Mouse (Mus musculus): ENCODE results near the gene Cpm. TPM values are rescaled to one million over a fixed set of nuclear protein-coding genes. Genes with fewer than 3 reads are reported as not detected.

The Cpm gene
- polyA plus RNA-seq, 1 experiment from 2014 or later: 43.6 TPM

DNA sequence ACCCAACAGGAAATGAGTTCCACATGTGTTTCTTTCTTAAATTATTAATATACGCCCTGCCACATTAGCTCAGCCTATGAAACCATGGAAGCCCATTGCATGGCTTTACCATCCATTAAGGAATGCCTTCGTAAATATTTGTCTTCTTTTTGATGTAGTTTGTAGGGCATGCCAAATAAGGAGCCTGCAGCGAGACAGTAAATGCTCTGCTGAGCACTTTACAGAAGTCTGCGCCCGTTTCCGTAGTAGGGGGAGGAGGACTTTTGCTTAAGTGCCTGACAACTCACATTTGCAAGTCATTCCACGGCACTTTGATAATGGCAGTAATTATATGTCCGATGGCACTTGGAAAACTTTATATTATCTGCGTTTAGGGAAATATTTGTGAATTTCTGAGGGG lies 37.5 kb upstream of the Cpm start:
- 32% methylated on average over 9 of the region's 9 CpGs for WGBS
- no peak for ATAC-seq (ENCODE audit: low read depth)
- no peak overlapping the region for H3K4me2 ChIP-seq (ENCODE audit: low read depth, low read length)

DNA sequence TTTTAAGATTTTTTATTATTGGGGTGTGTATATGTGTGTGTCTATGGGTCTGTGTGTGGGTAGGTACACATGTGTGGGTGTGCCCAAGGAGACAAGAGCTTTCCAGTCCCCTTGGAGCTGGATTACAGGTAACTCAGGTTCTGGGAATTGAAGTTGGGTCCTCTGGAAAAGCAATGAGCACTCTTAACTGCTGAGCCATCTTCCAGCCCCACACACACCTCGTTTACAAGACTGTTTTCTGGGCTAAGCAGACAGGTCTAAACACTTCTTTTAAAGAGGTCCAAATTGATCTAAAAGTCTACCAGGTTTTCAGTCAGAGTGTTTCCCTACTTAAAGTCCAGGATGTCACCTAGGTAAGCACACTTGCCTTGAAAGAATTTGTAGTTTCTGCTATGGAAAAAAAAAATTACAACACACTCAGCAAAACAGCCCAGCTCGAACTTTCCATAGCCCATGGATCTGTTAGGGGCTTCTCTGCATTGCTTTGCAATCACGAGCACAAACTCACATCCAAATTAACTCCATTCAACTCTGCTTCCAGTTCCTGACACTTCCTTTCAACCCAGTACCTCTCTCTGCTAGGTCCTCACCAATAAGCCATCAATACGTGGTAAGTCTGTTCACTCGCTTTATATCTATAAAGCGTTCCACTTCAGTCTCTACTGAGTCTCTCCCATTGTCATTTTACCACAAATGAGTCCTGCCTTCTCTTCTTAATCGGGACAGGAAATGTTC lies 36.8 kb upstream of the Cpm start:
- DNase-seq (ENCODE audit: low spot score): no peak
- no peaks in the 10 kb centered on the region for H3K27me3 ChIP-seq (replicated peaks; ENCODE audit: control insufficient read depth, insufficient read depth, low read length)
- ATAC-seq (ENCODE audit: low read depth): no peak
- peaks cover 4% of the 10 kb centered on the region; the same call in 1 of the 2 replicates for H3K4me1 ChIP-seq (ENCODE audit: control insufficient read depth, insufficient read depth, low read length)
- 75% methylated on average over 7 of the region's 7 CpGs for WGBS
- no peaks in the 10 kb centered on the region for H3K9me3 ChIP-seq (ENCODE audit: control insufficient read depth, low read length)
- no peak overlapping the region for H3K4me3 ChIP-seq (ENCODE audit: low read depth, low read length)
- no peaks in the 10 kb centered on the region for H3K36me3 ChIP-seq (ENCODE audit: control insufficient read depth, insufficient read depth, low read length)
- no peak overlapping the region for H3K9ac ChIP-seq (ENCODE audit: low read depth, low read length)
- no peak overlapping the region for H3K27ac ChIP-seq (replicated peaks; ENCODE audit: low read depth, low read length)
- no peak overlapping the region for H3K4me2 ChIP-seq (ENCODE audit: low read depth, low read length)

More for the DNA sequence above, 37.5 kb upstream of the Cpm start:
- Histone ChIP-seq H3K27ac (replicated peaks; ENCODE audit: low read depth, low read length) (no peak overlapping the region), H3K27me3 (replicated peaks; ENCODE audit: control insufficient read depth, insufficient read depth, low read length) (no peaks in the 10 kb centered on the region), H3K9me3 (ENCODE audit: control insufficient read depth, low read length) (no peaks in the 10 kb centered on the region), H3K36me3 (ENCODE audit: control insufficient read depth, insufficient read depth, low read length) (no peaks in the 10 kb centered on the region), H3K4me1 (ENCODE audit: control insufficient read depth, insufficient read depth, low read length) (peaks cover 4% of the 10 kb centered on the region; the same call in 1 of the 2 replicates), H3K9ac (ENCODE audit: low read depth, low read length) (no peak overlapping the region), H3K4me3 (ENCODE audit: low read depth, low read length) (no peak overlapping the region)
- no peak for DNase-seq (ENCODE audit: low spot score)

DNA sequence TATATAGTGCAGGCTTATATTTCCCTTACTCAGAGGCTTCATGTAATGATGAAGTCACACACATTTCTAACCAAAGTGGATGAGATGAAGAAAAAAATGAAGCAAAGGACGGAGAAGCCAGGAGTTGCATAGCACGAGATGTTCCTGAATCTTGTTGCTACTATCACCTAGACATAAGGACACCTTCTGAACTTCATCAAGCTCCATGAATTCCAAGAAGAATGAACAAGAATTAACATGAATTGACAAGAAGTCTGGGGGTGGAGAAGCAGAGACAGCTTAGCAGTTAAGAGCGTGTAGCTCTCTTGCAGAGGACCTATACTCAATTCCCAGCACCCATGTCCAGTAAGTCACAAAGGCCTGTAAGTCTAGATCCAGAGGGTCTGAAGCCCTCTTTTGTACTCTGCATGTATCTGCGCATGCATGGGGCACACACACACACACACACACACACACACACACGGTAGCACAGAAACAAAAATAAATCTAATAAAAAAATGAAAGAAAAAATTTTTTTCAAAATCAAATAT lies 36.2 kb upstream of the Cpm start:
- no peak for DNase-seq (ENCODE audit: low spot score)
- no peaks in the 10 kb centered on the region for H3K9me3 ChIP-seq (ENCODE audit: control insufficient read depth, low read length)
- H3K4me2 ChIP-seq (ENCODE audit: low read depth, low read length): no peak overlapping the region
- H3K9ac ChIP-seq (ENCODE audit: low read depth, low read length): no peak overlapping the region
- H3K4me1 ChIP-seq (ENCODE audit: control insufficient read depth, insufficient read depth, low read length): peaks cover 4% of the 10 kb centered on the region; the same call in 1 of the 2 replicates
- 87% methylated on average over 5 of the region's 5 CpGs for WGBS
- H3K27ac ChIP-seq (replicated peaks; ENCODE audit: low read depth, low read length): no peak overlapping the region
- no peak overlapping the region for H3K4me3 ChIP-seq (ENCODE audit: low read depth, low read length)
- no peak for ATAC-seq (ENCODE audit: low read depth)
- H3K27me3 ChIP-seq (replicated peaks; ENCODE audit: control insufficient read depth, insufficient read depth, low read length): no peaks in the 10 kb centered on the region
- no peaks in the 10 kb centered on the region for H3K36me3 ChIP-seq (ENCODE audit: control insufficient read depth, insufficient read depth, low read length)

DNA sequence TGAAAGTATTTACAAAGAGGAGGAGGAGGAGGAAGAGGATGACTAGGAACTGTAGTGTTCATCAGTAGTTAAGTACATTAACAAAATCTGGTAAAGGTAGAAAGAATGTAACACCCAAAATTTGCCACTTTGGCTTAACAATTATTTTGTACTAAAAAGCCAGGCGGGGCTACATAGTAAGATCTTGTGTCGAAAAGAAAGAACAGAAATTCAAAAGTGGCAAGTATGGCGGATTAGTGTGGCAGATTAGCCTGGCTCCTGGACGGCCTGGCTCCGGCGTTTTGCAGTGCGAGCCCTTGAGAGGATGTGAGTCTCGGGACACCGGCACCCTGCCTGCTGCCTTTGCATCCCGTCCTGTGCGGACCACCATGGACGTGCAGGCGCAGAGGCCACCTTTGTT lies 35.4 kb upstream of the Cpm start:
- WGBS: 91% methylated on average over 13 of the region's 13 CpGs
- ATAC-seq (ENCODE audit: low read depth) (no peak), DNase-seq (ENCODE audit: low spot score) (no peak)
- Histone ChIP-seq H3K9me3 (ENCODE audit: control insufficient read depth, low read length) (no peaks in the 10 kb centered on the region), H3K27me3 (replicated peaks; ENCODE audit: control insufficient read depth, insufficient read depth, low read length) (no peaks in the 10 kb centered on the region), H3K4me2 (ENCODE audit: low read depth, low read length) (no peak overlapping the region), H3K27ac (replicated peaks; ENCODE audit: low read depth, low read length) (no peak overlapping the region), H3K9ac (ENCODE audit: low read depth, low read length) (no peak overlapping the region), H3K4me1 (ENCODE audit: control insufficient read depth, insufficient read depth, low read length) (peaks cover 4% of the 10 kb centered on the region; the same call in 1 of the 2 replicates), H3K4me3 (ENCODE audit: low read depth, low read length) (no peak overlapping the region), H3K36me3 (ENCODE audit: control insufficient read depth, insufficient read depth, low read length) (no peaks in the 10 kb centered on the region)

DNA sequence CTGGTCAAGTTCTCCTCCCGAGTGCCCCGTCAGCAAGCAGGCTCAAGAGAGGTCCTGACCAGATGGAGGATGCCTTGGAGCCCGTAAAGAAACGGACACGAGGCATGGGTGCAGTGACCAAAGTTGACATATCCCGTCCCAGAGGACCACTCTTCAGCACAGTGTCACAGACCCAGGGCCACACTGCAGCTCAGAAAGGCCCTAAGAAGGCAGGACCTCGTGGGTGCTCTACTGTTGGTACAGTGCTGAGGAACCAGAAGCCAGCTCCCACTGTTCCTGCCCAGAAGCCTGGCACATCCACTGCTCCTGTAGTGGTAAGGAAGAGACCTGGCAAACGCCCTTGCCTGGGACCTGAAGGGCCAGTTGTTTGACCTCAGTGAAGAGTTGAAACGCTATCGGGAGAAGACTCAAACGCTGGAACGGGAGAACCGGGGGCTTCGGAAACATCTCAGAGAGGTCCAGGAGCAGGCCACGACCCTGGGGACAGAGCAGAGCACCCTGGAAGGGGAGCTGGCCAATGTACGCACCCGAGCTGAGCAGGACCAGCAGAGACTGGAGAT lies 34.9 kb upstream of the Cpm start:
- no peak overlapping the region for H3K9ac ChIP-seq (ENCODE audit: low read depth, low read length)
- H3K4me3 ChIP-seq (ENCODE audit: low read depth, low read length): no peak overlapping the region
- WGBS: 88% methylated on average over 17 of the region's 17 CpGs
- H3K27ac ChIP-seq (replicated peaks; ENCODE audit: low read depth, low read length): no peak overlapping the region
- no peaks in the 10 kb centered on the region for H3K36me3 ChIP-seq (ENCODE audit: control insufficient read depth, insufficient read depth, low read length)
- no peaks in the 10 kb centered on the region for H3K9me3 ChIP-seq (ENCODE audit: control insufficient read depth, low read length)
- ATAC-seq (ENCODE audit: low read depth) (no peak), DNase-seq (ENCODE audit: low spot score) (no peak)
- H3K27me3 ChIP-seq (replicated peaks; ENCODE audit: control insufficient read depth, insufficient read depth, low read length): no peaks in the 10 kb centered on the region
- no peak overlapping the region for H3K4me2 ChIP-seq (ENCODE audit: low read depth, low read length)
- peaks cover 4% of the 10 kb centered on the region; the same call in 1 of the 2 replicates for H3K4me1 ChIP-seq (ENCODE audit: control insufficient read depth, insufficient read depth, low read length)

DNA sequence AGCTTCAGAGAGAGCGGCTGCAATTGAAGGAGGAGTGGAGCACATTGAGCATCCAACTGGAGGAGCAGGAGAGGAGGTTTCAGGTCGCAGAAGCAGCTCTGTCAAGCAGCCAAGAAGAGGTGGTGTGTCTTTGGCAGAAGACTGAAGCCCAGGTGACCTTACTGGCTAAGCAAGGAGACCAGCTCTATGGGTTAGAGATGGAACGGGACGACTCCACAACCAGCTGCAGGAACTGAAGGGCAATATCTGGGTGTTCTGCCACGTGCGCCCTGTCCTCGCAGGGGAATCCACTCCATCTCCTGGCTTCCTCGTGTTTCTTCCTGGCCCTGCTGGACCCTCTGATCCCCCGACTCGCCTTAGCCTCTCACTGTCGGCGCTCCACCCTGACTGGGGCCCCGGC lies 34.4 kb upstream of the Cpm start:
- 88% methylated on average over 12 of the region's 13 CpGs for WGBS
- Histone ChIP-seq H3K9me3 (ENCODE audit: control insufficient read depth, low read length) (no peaks in the 10 kb centered on the region), H3K4me2 (ENCODE audit: low read depth, low read length) (no peak overlapping the region), H3K27ac (replicated peaks; ENCODE audit: low read depth, low read length) (no peak overlapping the region), H3K4me1 (ENCODE audit: control insufficient read depth, insufficient read depth, low read length) (peaks cover 4% of the 10 kb centered on the region; the same call in 1 of the 2 replicates), H3K27me3 (replicated peaks; ENCODE audit: control insufficient read depth, insufficient read depth, low read length) (no peaks in the 10 kb centered on the region), H3K9ac (ENCODE audit: low read depth, low read length) (no peak overlapping the region), H3K36me3 (ENCODE audit: control insufficient read depth, insufficient read depth, low read length) (no peaks in the 10 kb centered on the region), H3K4me3 (ENCODE audit: low read depth, low read length) (no peak overlapping the region)
- ATAC-seq (ENCODE audit: low read depth): no peak
- no peak for DNase-seq (ENCODE audit: low spot score)

DNA sequence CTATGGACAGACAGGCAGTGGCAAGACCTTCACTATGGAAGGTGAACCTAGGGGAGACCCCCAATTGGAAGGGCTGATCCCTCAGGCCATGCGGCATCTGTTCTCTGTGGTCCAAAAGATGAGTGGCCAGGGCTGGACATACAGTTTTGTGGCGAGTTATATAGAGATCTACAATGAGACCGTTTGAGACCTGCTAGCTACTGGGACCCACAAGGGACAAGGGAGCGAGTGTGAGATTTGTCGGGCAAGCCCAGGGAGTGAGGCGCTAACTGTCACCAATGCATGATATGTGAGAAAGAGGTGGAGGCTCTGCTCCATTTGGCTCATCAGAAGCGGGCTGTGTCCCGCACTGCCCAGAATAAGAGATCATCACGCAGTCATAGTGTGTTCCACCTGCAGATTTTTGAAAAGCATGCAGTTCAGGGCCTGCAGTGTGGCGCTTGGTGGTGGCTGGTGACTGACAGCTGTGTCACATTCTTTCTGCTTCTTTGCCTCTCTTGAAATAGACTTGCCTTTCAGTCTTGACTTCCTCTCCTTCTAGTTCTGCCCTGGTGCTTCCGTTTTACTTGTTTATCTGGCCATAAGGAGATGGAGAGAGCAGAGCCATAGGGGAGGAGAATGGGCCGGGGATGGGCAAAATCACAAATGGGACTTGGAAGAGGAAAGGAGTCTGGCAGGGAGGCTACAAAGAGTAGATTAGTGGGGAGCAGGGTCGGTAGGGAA lies 33.7 kb upstream of the Cpm start:
- Histone ChIP-seq H3K27me3 (replicated peaks; ENCODE audit: control insufficient read depth, insufficient read depth, low read length) (no peaks in the 10 kb centered on the region), H3K4me3 (ENCODE audit: low read depth, low read length) (no peak overlapping the region), H3K4me1 (ENCODE audit: control insufficient read depth, insufficient read depth, low read length) (peaks cover 4% of the 10 kb centered on the region; the same call in 1 of the 2 replicates), H3K4me2 (ENCODE audit: low read depth, low read length) (no peak overlapping the region), H3K27ac (replicated peaks; ENCODE audit: low read depth, low read length) (no peak overlapping the region), H3K9me3 (ENCODE audit: control insufficient read depth, low read length) (no peaks in the 10 kb centered on the region), H3K9ac (ENCODE audit: low read depth, low read length) (no peak overlapping the region), H3K36me3 (ENCODE audit: control insufficient read depth, insufficient read depth, low read length) (no peaks in the 10 kb centered on the region)
- 68% methylated on average over 12 of the region's 13 CpGs for WGBS
- ATAC-seq (ENCODE audit: low read depth) (no peak), DNase-seq (ENCODE audit: low spot score) (no peak)

DNA sequence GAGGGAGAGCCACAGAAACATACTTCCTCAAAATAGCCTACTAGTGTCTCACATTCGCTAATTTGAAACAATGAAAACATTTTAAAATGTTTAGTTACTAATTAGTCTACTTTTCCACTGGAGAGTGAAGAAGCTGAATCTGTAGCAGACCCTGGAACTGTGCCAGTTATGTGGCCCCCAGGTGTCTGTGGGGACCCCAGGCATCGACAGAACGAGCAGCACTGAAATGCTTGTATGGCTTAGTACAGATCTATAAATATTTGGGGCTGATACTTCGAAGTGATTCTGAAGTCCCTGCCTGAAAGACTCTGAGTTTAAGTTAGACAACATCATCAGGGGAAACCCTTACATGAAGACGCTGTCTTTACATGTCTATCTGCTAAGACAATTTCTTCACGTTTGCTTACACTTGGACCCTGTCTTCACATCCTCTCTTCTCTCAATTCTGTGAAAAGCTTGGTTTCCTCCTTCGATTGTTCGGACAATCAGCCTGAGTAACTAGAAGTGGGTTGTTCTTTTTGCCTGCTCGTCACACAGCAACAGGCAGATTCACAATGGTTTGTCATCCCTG lies 33.0 kb upstream of the Cpm start:
- WGBS: 75% methylated on average over 9 of the region's 9 CpGs
- no peak for ATAC-seq (ENCODE audit: low read depth)

More for the DNA sequence above, 33.0 kb upstream of the Cpm start:
- DNase-seq (ENCODE audit: low spot score): no peak
- no peak overlapping the region for H3K9ac ChIP-seq (ENCODE audit: low read depth, low read length)
- H3K9me3 ChIP-seq (ENCODE audit: control insufficient read depth, low read length): no peaks in the 10 kb centered on the region
- H3K4me2 ChIP-seq (ENCODE audit: low read depth, low read length): no peak overlapping the region
- no peak overlapping the region for H3K4me3 ChIP-seq (ENCODE audit: low read depth, low read length)
- H3K27me3 ChIP-seq (replicated peaks; ENCODE audit: control insufficient read depth, insufficient read depth, low read length): no peaks in the 10 kb centered on the region
- no peaks in the 10 kb centered on the region for H3K36me3 ChIP-seq (ENCODE audit: control insufficient read depth, insufficient read depth, low read length)
- peaks cover 4% of the 10 kb centered on the region; the same call in 1 of the 2 replicates for H3K4me1 ChIP-seq (ENCODE audit: control insufficient read depth, insufficient read depth, low read length)
- H3K27ac ChIP-seq (replicated peaks; ENCODE audit: low read depth, low read length): no peak overlapping the region

All from embryonic facial prominence, embryonic 14.5 days (tissue).